8 mouse cellular contexts compared by ENCODE assay signal in the genomic region with DNA sequence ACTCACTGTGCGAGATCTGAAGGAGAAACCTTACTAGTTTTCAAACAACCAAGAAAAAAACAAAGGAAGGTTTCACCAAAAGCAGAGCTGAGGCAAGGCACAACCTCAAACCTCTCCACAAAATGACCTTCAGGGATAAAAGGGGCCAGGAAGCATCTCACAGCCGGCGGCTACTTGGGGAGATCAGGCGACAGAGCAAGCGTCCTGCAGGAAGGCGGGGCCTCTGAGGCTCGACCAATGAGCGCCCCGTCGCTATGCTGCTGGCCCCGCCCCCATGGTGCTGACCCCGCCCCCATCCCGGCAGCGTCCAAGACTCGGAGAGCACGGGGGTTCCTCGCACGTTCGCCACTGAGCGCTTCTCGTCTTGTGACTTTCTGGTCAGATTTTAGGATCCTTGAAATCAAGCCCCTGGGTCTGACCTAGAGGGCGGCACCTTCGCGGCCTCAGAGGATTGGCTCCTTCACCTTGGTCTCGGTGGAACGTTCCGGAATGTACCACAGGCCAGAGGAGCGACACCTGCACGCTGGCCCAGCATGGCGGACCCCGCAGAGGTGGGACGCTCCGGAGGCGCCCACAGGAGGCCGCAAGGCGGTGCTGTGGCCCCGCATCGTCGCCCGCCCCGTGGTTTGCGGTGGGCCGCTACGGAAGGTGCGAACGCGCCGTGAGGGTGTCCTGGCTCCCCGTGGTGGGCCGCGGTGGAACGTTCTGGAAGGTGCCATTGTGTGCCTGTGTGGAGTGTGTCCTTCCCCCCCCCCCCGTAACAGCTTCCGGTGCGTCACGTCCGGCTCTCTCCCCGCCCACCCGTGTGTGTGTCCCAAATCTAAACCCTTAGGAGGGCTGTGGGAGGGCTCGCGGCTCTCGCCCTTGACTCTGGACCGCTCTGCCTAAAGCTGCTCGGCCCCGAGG. TPM values are rescaled to one million over a fixed set of nuclear protein-coding genes. Genes with fewer than 3 reads are reported as not detected.
DNase-seq lines count a peak whose midpoint lies in the region; ATAC-seq and TF ChIP-seq lines count a peak whose summit lies in the region.

A gene (plus strand): TSS at position 326 of the 906 bp plus-strand sequence.

- H3K27me3 ChIP-seq in forebrain, embryonic 15.5 days = no peaks in the 10 kb centered on the region

- no peak for TF ChIP-seq CTCF in lung, adult 2 months (IDR thresholded peaks at IDR 0.05; ENCODE audit: insufficient read depth, low read length)

- peaks cover 16% of the 10 kb centered on the region for H3K4me1 ChIP-seq in forebrain, embryonic 15.5 days
- peaks cover 2% of the 10 kb centered on the region; the same call in 1 of the 2 replicates for H3K4me1 ChIP-seq in lung, adult 2 months (ENCODE audit: control insufficient read depth, insufficient read depth, low read length)

- H3K4me2 ChIP-seq in forebrain, embryonic 15.5 days (replicated peaks) = peak within 1 kb of the TSS; percentile 85

- H3K4me3 ChIP-seq in forebrain, embryonic 15.5 days = peak within 1 kb of the TSS; percentile 85
- H3K4me3 ChIP-seq in lung, adult 2 months (replicated peaks; ENCODE audit: extremely low read depth, low read depth, low read length) = peak within 1 kb of the TSS; percentile 96

- H3K36me3 ChIP-seq in forebrain, embryonic 15.5 days = no peaks in the 10 kb centered on the region

- under 1% methylated on average over 63 of the region's 65 CpGs for WGBS in forebrain, embryonic 15.5 days
- WGBS in lung, adult 2 months = under 1% methylated on average over 64 of the region's 65 CpGs

- intact Hi-C loops in heart, postnatal 25 days (cut with DNase I) = no loop called here

- H3K9ac ChIP-seq in forebrain, embryonic 15.5 days (replicated peaks) = peak within 1 kb of the TSS; percentile 98

- ATAC-seq in forebrain, embryonic 15.5 days (replicated peaks) = peak; percentile 96
- peak; percentile 92 for ATAC-seq in neutrophil, adult 5-6 weeks (ENCODE audit: extremely low read depth, insufficient number of reproducible peaks, low FRiP score, poor library complexity, severe bottlenecking)

- peak; percentile 97 for DNase-seq in ES-CJ7 (ENCODE audit: low read depth, low spot score)
- peak; percentile 93 for DNase-seq in cerebellum, adult 11 months
- peak; percentile 83 for DNase-seq in heart, postnatal 25 days (ENCODE audit: low spot score)
- DNase-seq in layer of hippocampus, adult 18-20 months (ENCODE audit: low spot score in 2 of 2) = peak; percentile 91 to 96
- DNase-seq in lung, adult 2 months = peak; percentile 98
- DNase-seq in thymus, adult 18-20 months = peak; percentile 81 to 83

- peak within 1 kb of the TSS; percentile 99 for H3K27ac ChIP-seq in forebrain, embryonic 15.5 days (replicated peaks)

- no peaks in the 10 kb centered on the region for H3K9me3 ChIP-seq in forebrain, embryonic 15.5 days

- TF ChIP-seq POLR2A in lung, adult 2 months (IDR thresholded peaks at IDR 0.05; ENCODE audit: borderline replicate concordance, extremely low read depth, low read depth, low read length) = peak; percentile 80; the same call in 1 of the 2 replicates

RNA-seq across cellular contexts. Expression of the gene that starts here (rescaled TPM):
- 10.9 and 12.9 TPM in 2 replicates for polyA plus RNA-seq in forebrain, embryonic 15.5 days (2015; fragmentation: Nextera tagmentation; extraction: Ambion mirVana)
- 1 to 10 TPM; 7.8 to 7.9 TPM for total RNA-seq in heart, postnatal 25 days (2021)
- 10 to 100 TPM; 39.3 to 42.3 TPM for total RNA-seq in layer of hippocampus, adult 18-20 months (2021)
- 5.2 and 6.6 TPM in 2 replicates for polyA plus RNA-seq in lung, adult 2 months (2012; rRNA removed)
- 10.0 and 11.3 TPM in 2 replicates for total RNA-seq in neutrophil, adult 5-6 weeks (2017)

Comparison
In these comparisons a context has a peak if more than half of its experiments do, and no peak if none do; other contexts are left out.
1. Peak in every context shown above with its lines: DNase-seq, ATAC-seq, H3K4me3 ChIP-seq and H3K27ac ChIP-seq.